Mouse (Mus musculus) ES-Bruce4 (cell line): ENCODE data around the gene Osbpl11.

Source experiments
- CTCF ChIP-seq: IDR thresholded peaks from one replicate; pipeline ENCODE4 v1.8.1; 2011; ENCODE audit warnings: low read depth, low read length
- EP300 ChIP-seq: IDR thresholded peaks from 2 replicates; pipeline ENCODE4 v1.6.1; 2011; ENCODE audit warnings: low read depth, low read length; ENCODE audit not compliant: insufficient read depth

GRCm38 (mm10) chr16:33261584-33262061 lies 76.8 kb downstream of the Osbpl11 start:
- TF ChIP-seq CTCF (no peak), EP300 (no peak)
